8 mouse cellular contexts compared by ENCODE assay signal in genomic region chr11:90249701-90250141, GRCm38 (mm10). TPM values are rescaled to one million over a fixed set of nuclear protein-coding genes. Genes with fewer than 3 reads are reported as not detected.
A peak's percentile ranks its signal among the peaks of the same experiment; 100 is the strongest.
DNase-seq lines count a peak whose midpoint lies in the region; ATAC-seq and TF ChIP-seq lines count a peak whose summit lies in the region.

No protein-coding gene starts in this region.

- peak overlapping the region; percentile 72 for H3K4me3 ChIP-seq in thymus, adult 2 months (ENCODE audit: control insufficient read depth, insufficient read depth, low read length)
- peak overlapping the region; percentile 72 for H3K4me3 ChIP-seq in hindbrain, embryonic 14.5 days (replicated peaks; ENCODE audit: low read length)
- H3K4me3 ChIP-seq in midbrain, embryonic 13.5 days (replicated peaks) = peak overlapping the region; percentile 85

- H3K9ac ChIP-seq in hindbrain, embryonic 14.5 days = peak overlapping the region; percentile 85
- H3K9ac ChIP-seq in midbrain, embryonic 13.5 days (replicated peaks) = peak overlapping the region; percentile 92

- no peaks in the 10 kb centered on the region for H3K36me3 ChIP-seq in thymus, adult 2 months (ENCODE audit: control insufficient read depth, insufficient read depth, low read length)
- no peaks in the 10 kb centered on the region for H3K36me3 ChIP-seq in hindbrain, embryonic 14.5 days (replicated peaks; ENCODE audit: control insufficient read depth, insufficient read depth)
- H3K36me3 ChIP-seq in midbrain, embryonic 13.5 days = no peaks in the 10 kb centered on the region

- peak overlapping the region; percentile 80 for H3K4me2 ChIP-seq in hindbrain, embryonic 14.5 days (replicated peaks)
- H3K4me2 ChIP-seq in midbrain, embryonic 13.5 days (replicated peaks) = peak overlapping the region; percentile 76

- no peak for TF ChIP-seq CTCF in thymus, adult 2 months (IDR thresholded peaks at IDR 0.05; ENCODE audit: borderline replicate concordance, control insufficient read depth, extremely low read depth, insufficient read depth, low read length, poor library complexity)

- peak; percentile 57 for DNase-seq in cerebellum, adult 9-11 months
- no peak for DNase-seq in cerebellum, adult 11 months
- DNase-seq in thymus, adult 2 months = peak; percentile 66
- no peak for DNase-seq in thymus, postnatal 4 days
- DNase-seq in hindbrain, embryonic 14.5 days (ENCODE audit: low spot score) = peak; percentile 33
- no peak for DNase-seq in left cerebral cortex, postnatal 10 days (ENCODE audit: extremely low spot score in 1 of 2, low spot score in 2 of 2)
- no peak for DNase-seq in layer of hippocampus, adult 8-10 months (ENCODE audit: low spot score in 2 of 2)

- under 1% methylated on average over 22 of the region's 22 CpGs for whole genome bisulfite sequencing in thymus, adult 2 months
- under 1% methylated on average over 22 of the region's 22 CpGs for WGBS in hindbrain, embryonic 14.5 days
- WGBS in midbrain, embryonic 13.5 days = under 1% methylated on average over 22 of the region's 22 CpGs

- intact Hi-C loops in left cerebral cortex, postnatal 10 days (cut with DNase I) = loop anchor here (5.0 kb wide), 2 partner anchors 52 to 138 kb away; no protein-coding TSS in a partner anchor

- peak overlapping the region; percentile 74 for H3K27ac ChIP-seq in thymus, adult 2 months (ENCODE audit: control insufficient read depth, insufficient read depth, low read length)
- H3K27ac ChIP-seq in hindbrain, embryonic 14.5 days = peak overlapping the region; percentile 91
- H3K27ac ChIP-seq in midbrain, embryonic 13.5 days = peak overlapping the region; percentile 94

- ATAC-seq in hindbrain, embryonic 14.5 days (ENCODE audit: low FRiP score) = peak; percentile 11
- peak; percentile 72 for ATAC-seq in midbrain, embryonic 13.5 days

- peaks cover 20% of the 10 kb centered on the region for H3K4me1 ChIP-seq in thymus, adult 2 months (replicated peaks; ENCODE audit: control insufficient read depth, insufficient read depth, low read length)
- H3K4me1 ChIP-seq in hindbrain, embryonic 14.5 days (replicated peaks; ENCODE audit: control insufficient read depth, insufficient read depth, low read length) = peaks cover 32% of the 10 kb centered on the region
- H3K4me1 ChIP-seq in midbrain, embryonic 13.5 days (replicated peaks) = peaks cover 31% of the 10 kb centered on the region

- no peaks in the 10 kb centered on the region for H3K9me3 ChIP-seq in hindbrain, embryonic 14.5 days (ENCODE audit: control insufficient read depth, low read length)
- H3K9me3 ChIP-seq in midbrain, embryonic 13.5 days = no peaks in the 10 kb centered on the region

- no peak for TF ChIP-seq POLR2A in thymus, adult 2 months (IDR thresholded peaks at IDR 0.05; ENCODE audit: control insufficient read depth, extremely low read depth, insufficient read depth, low read length, poor library complexity)

- no peaks in the 10 kb centered on the region for H3K27me3 ChIP-seq in thymus, adult 2 months (ENCODE audit: control insufficient read depth, insufficient read depth, low read length)
- no peaks in the 10 kb centered on the region for H3K27me3 ChIP-seq in hindbrain, embryonic 14.5 days (ENCODE audit: control insufficient read depth, insufficient read depth, low read length)
- no peaks in the 10 kb centered on the region for H3K27me3 ChIP-seq in midbrain, embryonic 13.5 days

RNA-seq across cellular contexts. Expression of gene Mmd, which starts 0.5 kb away (rescaled TPM):
- polyA plus RNA-seq in thymus, adult 2 months (2012; rRNA removed) = 32.7 and 42.3 TPM in 2 replicates
- 88.3 and 97.8 TPM in 2 replicates for polyA plus RNA-seq in hindbrain, embryonic 14.5 days (2014; fragmentation: Nextera tagmentation; extraction: Ambion mirVana)
- polyA plus RNA-seq in midbrain, embryonic 13.5 days (2015; fragmentation: Nextera tagmentation; extraction: Ambion mirVana) = 88.3 and 92.5 TPM in 2 replicates
- 100 to 1,000 TPM; 222 to 235 TPM for total RNA-seq in left cerebral cortex, postnatal 10 days (2021)
- 100 to 1,000 TPM; 293 to 382 (median 331) TPM for total RNA-seq in layer of hippocampus, adult 8-10 months (2022)

Comparison
In these comparisons a context has a peak if more than half of its experiments do, and no peak if none do; other contexts are left out.
1. DNase-seq: peak in cerebellum, adult 9-11 months (single experiment), thymus, adult 2 months (single experiment) and hindbrain, embryonic 14.5 days (single experiment); none in cerebellum, adult 11 months (single experiment), thymus, postnatal 4 days (single experiment), left cerebral cortex, postnatal 10 days (0 of 2) and layer of hippocampus, adult 8-10 months (0 of 2).
2. Peak in every context shown above with its lines, with median percentiles within 50 percentile points of each other: H3K27ac ChIP-seq and H3K4me3 ChIP-seq.